Mouse (Mus musculus) embryo, embryonic 9.5 days (tissue): ENCODE measurements at regions not wholly inside any gene's neighbourhood (a gene's known extent, or its start where the extent isn't known, plus 50 kb on each side); places are given as distances from the start of the nearest gene placed in this dataset.

Source experiments
- DNase-seq: peaks from one replicate; pipeline ENCODE4 v3.0.0-alpha.2; 2017; ENCODE audit errors: extremely low spot score

GRCm38 (mm10) chr5:41476001-41476400 lies 232.0 kb downstream of the Rab28 start:
- no peak for DNase-seq

- DNase-seq, result no peak
Measured at GRCm38 (mm10) chr5:41445512-41446005, 262.4 kb downstream of the Rab28 start.

- DNase-seq, result no peak
Measured at GRCm38 (mm10) chr5:41441081-41441480, 266.9 kb downstream of the Rab28 start.

GRCm38 (mm10) chr5:41419121-41419874 lies 288.7 kb downstream of the Rab28 start:
- DNase-seq, result no peak

- no peak for DNase-seq
Measured at GRCm38 (mm10) chr5:41409070-41409668, 298.8 kb downstream of the Rab28 start.

GRCm38 (mm10) chr5:41392802-41393234 lies 315.1 kb downstream of the Rab28 start:
- no peak for DNase-seq

GRCm38 (mm10) chr5:41392137-41392554 lies 315.8 kb downstream of the Rab28 start:
- no peak for DNase-seq

DNA sequence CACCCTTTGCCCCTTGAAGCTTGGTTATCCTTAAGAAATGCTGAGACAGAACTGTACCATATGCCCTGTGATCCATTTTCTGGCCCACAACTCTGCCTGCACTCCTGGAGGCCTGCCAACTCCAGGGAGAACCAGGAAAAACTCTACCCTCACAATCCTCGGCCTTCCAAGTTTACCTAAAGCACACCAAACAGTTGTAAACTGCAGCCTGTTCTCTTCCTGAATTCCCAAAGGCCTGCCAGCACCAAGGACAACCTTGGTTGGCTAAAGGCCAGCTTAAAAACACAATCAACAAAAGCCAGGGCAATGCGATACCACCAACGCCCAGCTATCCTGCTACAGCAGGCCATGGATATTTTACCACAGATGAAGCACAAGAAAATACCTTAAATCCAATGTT lies 334.5 kb downstream of the Rab28 start:
- DNase-seq, result no peak

- no peak for DNase-seq
Measured at GRCm38 (mm10) chr5:41371461-41371860, 336.5 kb downstream of the Rab28 start.

DNA sequence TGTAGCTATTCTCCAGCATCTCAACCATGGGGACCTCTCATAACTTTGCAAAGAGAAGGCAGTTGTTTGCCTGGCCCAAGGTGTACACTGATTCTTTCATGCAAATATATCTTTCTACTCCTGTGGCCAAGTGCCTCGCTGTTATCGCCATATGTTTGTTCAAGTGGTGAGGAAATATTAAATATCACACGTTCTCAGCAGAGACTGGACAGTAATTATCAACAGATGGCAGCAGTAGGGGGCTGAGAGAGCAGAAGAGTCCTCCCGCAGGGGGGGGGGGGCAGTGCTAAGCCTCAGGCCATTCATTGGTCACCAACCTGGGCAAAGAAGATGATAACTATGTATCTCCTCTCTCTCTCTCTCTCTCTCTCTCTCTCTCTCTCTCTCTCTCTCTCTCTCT lies 337.6 kb downstream of the Rab28 start:
- peak; percentile 14 for DNase-seq

DNA sequence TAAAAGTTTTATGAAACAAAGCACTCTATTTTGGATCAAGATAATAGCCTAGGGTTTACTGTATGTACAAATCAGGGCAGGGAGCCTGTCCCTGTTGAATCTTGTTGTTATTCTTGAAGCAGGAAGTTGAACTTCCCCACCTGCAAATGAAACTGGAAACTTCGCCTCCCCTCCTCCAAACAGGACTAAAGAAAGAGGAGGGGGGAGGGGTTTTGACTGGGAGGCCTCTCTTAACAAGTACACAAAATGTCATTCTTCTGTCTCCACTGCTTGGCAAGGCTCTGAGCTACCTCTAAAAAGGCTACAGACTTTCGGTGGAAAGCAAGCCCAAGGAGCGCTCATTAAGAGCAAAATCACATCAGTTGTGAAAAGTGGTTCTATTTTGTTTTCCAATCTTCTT lies 338.1 kb downstream of the Rab28 start:
- peak; percentile 26 for DNase-seq

DNA sequence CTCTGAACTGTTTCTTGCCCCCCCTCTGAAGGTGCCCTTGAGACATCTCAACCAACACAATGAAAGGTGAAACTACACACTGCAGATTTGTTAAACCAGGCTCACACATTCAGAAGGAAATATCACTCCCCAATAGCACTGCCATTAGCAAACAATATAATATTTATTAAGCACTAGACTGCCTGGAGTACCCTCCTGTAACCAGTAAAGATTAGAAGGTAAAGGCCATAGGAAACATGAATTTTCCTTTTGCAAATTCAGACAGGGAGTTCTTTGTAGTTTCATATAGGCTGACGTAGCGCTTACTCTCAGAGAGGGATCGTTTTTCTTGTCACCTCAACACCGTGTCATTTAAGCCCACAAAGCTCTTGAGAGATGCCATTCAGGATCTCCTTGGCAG lies 342.1 kb downstream of the Rab28 start:
- DNase-seq, result no peak

DNA sequence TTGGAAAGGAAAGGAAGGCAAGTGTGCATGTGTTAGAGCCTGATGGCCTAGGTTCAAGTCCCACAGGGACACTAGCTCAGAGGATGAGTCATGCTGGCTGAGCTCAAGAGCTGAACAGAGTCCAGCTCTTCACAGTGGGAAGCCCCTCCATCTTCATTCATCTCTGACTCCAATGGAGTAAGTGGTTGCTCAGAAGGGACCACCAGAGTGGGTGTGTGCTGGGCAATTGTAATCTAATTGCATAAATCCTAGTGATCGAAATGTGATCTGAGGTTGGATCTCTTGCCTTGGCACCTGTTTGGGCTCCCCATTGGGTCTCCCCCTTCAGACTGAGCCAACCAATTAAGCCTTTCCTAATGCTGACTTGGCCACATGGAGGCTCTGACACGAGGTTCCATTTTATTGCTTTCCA lies 359.5 kb downstream of the Rab28 start:
- DNase-seq, result no peak

- DNase-seq, result no peak
Measured at GRCm38 (mm10) chr5:41347416-41347815, 360.5 kb downstream of the Rab28 start.

- DNase-seq, result no peak
Measured at GRCm38 (mm10) chr5:41340581-41340980, 367.4 kb downstream of the Rab28 start.

DNA sequence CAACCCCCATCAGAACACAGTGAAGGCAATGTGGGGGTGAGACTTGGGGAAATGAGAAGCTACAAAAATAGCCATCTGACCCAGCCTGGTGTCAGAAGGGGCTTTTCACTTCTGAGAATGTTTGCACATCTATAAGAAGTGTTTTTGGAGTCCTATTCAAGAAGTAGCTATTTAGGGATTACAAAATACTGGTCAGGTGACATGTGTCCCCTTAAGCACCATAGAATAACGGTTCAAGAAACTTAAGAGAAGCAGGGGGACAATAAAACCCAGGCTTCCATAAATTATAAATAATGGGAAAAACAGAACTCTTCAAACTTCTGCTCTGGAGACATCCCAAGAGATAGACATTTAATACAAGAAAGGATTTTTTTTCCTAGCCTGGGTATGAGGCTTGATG lies 411.5 kb downstream of the Rab28 start:
- no peak for DNase-seq

- no peak for DNase-seq
Measured at GRCm38 (mm10) chr5:41266731-41267130, 441.2 kb downstream of the Rab28 start.

GRCm38 (mm10) chr5:41266317-41266716 lies 441.6 kb downstream of the Rab28 start:
- no peak for DNase-seq

DNA sequence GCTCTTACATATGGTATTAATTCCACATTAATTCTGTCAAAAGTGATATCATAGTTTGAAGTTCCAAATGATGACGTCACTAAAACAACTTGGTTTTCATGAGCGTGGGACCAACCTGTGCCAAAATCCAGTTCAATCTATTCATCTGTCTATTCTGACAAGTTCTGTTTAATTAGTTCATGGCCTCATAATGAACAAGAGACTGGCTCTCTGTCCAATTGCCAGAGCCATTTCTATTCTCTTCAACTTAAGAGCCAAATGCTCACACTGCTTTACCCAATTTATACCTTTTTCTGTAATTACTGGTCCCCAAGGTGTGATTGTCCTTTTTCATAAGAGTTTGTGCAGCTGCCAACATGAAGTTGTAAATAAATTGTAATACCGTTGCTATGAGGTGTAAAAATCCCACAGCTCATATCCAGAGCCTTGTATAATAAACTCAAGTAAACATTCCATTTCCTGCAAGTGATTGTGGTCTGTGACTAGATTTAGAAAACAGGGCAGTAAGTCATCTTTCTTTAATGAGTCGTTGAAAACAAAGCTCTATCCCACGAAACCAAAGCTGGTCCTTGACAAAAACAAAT lies 446.2 kb downstream of the Rab28 start:
- DNase-seq, result no peak
